Mouse (Mus musculus): ENCODE measurements around the gene Ranbp17. TPM values are rescaled to one million over a fixed set of nuclear protein-coding genes. Genes with fewer than 3 reads are reported as not detected.

Ranbp17 gene
- polyA plus RNA-seq, 1 experiment, result 0.14 TPM

- no peaks in the 10 kb centered on the region for H3K36me3 ChIP-seq (ENCODE audit: control insufficient read depth, insufficient read depth, low read length)
- H3K4me1 ChIP-seq (ENCODE audit: control insufficient read depth, insufficient read depth, insufficient read length), result no peaks in the 10 kb centered on the region
- WGBS, result 91% methylated on average over 8 of the region's 8 CpGs
- no peak for DNase-seq (ENCODE audit: low read depth in 1 of 2, low spot score in 2 of 2)
- no peak overlapping the region for H3K27ac ChIP-seq (ENCODE audit: insufficient read depth, low read length)
- H3K4me3 ChIP-seq (ENCODE audit: extremely low read depth, insufficient read depth, insufficient read length), result no peak overlapping the region
- H3K27me3 ChIP-seq (ENCODE audit: control insufficient read depth, insufficient read depth, low read length), result no peaks in the 10 kb centered on the region
- TF ChIP-seq CTCF (IDR thresholded peaks at IDR 0.05; ENCODE audit: extremely low read depth, insufficient read depth, insufficient read length, insufficient replicate concordance), result no peak
- no peak for TF ChIP-seq POLR2A (IDR thresholded peaks at IDR 0.05; ENCODE audit: low read depth, low read length)
Measured at GRCm38 (mm10) chr11:33226516-33226915, 287.0 kb downstream of the Ranbp17 start.

- Histone ChIP-seq H3K36me3 (ENCODE audit: control insufficient read depth, insufficient read depth, low read length) (no peaks in the 10 kb centered on the region), H3K27me3 (ENCODE audit: control insufficient read depth, insufficient read depth, low read length) (no peaks in the 10 kb centered on the region), H3K27ac (ENCODE audit: insufficient read depth, low read length) (no peak overlapping the region), H3K4me1 (ENCODE audit: control insufficient read depth, insufficient read depth, insufficient read length) (no peaks in the 10 kb centered on the region), H3K4me3 (ENCODE audit: extremely low read depth, insufficient read depth, insufficient read length) (no peak overlapping the region)
- WGBS, result 62% methylated on average over 11 of the region's 11 CpGs
- no peak for TF ChIP-seq CTCF (IDR thresholded peaks at IDR 0.05; ENCODE audit: extremely low read depth, insufficient read depth, insufficient read length, insufficient replicate concordance)
- no peak for TF ChIP-seq POLR2A (IDR thresholded peaks at IDR 0.05; ENCODE audit: low read depth, low read length)
- DNase-seq (ENCODE audit: low read depth in 1 of 2, low spot score in 2 of 2), result no peak
Measured at GRCm38 (mm10) chr11:33221566-33222365, 291.8 kb downstream of the Ranbp17 start.

GRCm38 (mm10) chr11:33220763-33221162 is 292.8 kb downstream of the Ranbp17 start:
- Histone ChIP-seq H3K27ac (ENCODE audit: insufficient read depth, low read length) (no peak overlapping the region), H3K27me3 (ENCODE audit: control insufficient read depth, insufficient read depth, low read length) (no peaks in the 10 kb centered on the region), H3K4me1 (ENCODE audit: control insufficient read depth, insufficient read depth, insufficient read length) (no peaks in the 10 kb centered on the region), H3K4me3 (ENCODE audit: extremely low read depth, insufficient read depth, insufficient read length) (no peak overlapping the region), H3K36me3 (ENCODE audit: control insufficient read depth, insufficient read depth, low read length) (no peaks in the 10 kb centered on the region)
- DNase-seq (ENCODE audit: low read depth in 1 of 2, low spot score in 2 of 2), result no peak
- no peak for TF ChIP-seq POLR2A (IDR thresholded peaks at IDR 0.05; ENCODE audit: low read depth, low read length)
- no peak for TF ChIP-seq CTCF (IDR thresholded peaks at IDR 0.05; ENCODE audit: extremely low read depth, insufficient read depth, insufficient read length, insufficient replicate concordance)
- WGBS, result 89% methylated on average over 7 of the region's 7 CpGs

- Histone ChIP-seq H3K36me3 (ENCODE audit: control insufficient read depth, insufficient read depth, low read length) (no peaks in the 10 kb centered on the region), H3K27ac (ENCODE audit: insufficient read depth, low read length) (no peak overlapping the region), H3K4me1 (ENCODE audit: control insufficient read depth, insufficient read depth, insufficient read length) (no peaks in the 10 kb centered on the region), H3K4me3 (ENCODE audit: extremely low read depth, insufficient read depth, insufficient read length) (no peak overlapping the region), H3K27me3 (ENCODE audit: control insufficient read depth, insufficient read depth, low read length) (no peaks in the 10 kb centered on the region)
- TF ChIP-seq POLR2A (IDR thresholded peaks at IDR 0.05; ENCODE audit: low read depth, low read length), result no peak
- TF ChIP-seq CTCF (IDR thresholded peaks at IDR 0.05; ENCODE audit: extremely low read depth, insufficient read depth, insufficient read length, insufficient replicate concordance), result no peak
- no peak for DNase-seq (ENCODE audit: low read depth in 1 of 2, low spot score in 2 of 2)
- 73% methylated on average over 8 of the region's 8 CpGs for WGBS
Measured at GRCm38 (mm10) chr11:33217384-33218079, 296.0 kb downstream of the Ranbp17 start.

- Histone ChIP-seq H3K4me3 (ENCODE audit: extremely low read depth, insufficient read depth, insufficient read length) (no peak overlapping the region), H3K27ac (ENCODE audit: insufficient read depth, low read length) (no peak overlapping the region), H3K4me1 (ENCODE audit: control insufficient read depth, insufficient read depth, insufficient read length) (no peaks in the 10 kb centered on the region; the same call in 1 of the 2 replicates), H3K27me3 (ENCODE audit: control insufficient read depth, insufficient read depth, low read length) (peaks cover 25% of the 10 kb centered on the region), H3K36me3 (ENCODE audit: control insufficient read depth, insufficient read depth, low read length) (no peaks in the 10 kb centered on the region)
- no peak for DNase-seq (ENCODE audit: low read depth in 1 of 2, low spot score in 2 of 2)
- no peak for TF ChIP-seq POLR2A (IDR thresholded peaks at IDR 0.05; ENCODE audit: low read depth, low read length)
- no peak for TF ChIP-seq CTCF (IDR thresholded peaks at IDR 0.05; ENCODE audit: extremely low read depth, insufficient read depth, insufficient read length, insufficient replicate concordance)
- 78% methylated on average over 2 of the region's 2 CpGs for WGBS
Measured at GRCm38 (mm10) chr11:33207411-33207810, 306.1 kb downstream of the Ranbp17 start.

- H3K27me3 ChIP-seq (ENCODE audit: control insufficient read depth, insufficient read depth, low read length), result peaks cover 42% of the 10 kb centered on the region
- no peak for DNase-seq (ENCODE audit: low read depth in 1 of 2, low spot score in 2 of 2)
Measured at GRCm38 (mm10) chr11:33204966-33205365, 308.6 kb downstream of the Ranbp17 start.

More at GRCm38 (mm10) chr11:33204966-33205365, 308.6 kb downstream of the Ranbp17 start:
- peaks cover 3% of the 10 kb centered on the region; the same call in 1 of the 2 replicates for H3K4me1 ChIP-seq (ENCODE audit: control insufficient read depth, insufficient read depth, insufficient read length)
- 24% methylated on average over 3 of the region's 3 CpGs for WGBS
- TF ChIP-seq POLR2A (IDR thresholded peaks at IDR 0.05; ENCODE audit: low read depth, low read length) (no peak), CTCF (IDR thresholded peaks at IDR 0.05; ENCODE audit: extremely low read depth, insufficient read depth, insufficient read length, insufficient replicate concordance) (no peak)
- H3K27ac ChIP-seq (ENCODE audit: insufficient read depth, low read length), result no peak overlapping the region
- no peaks in the 10 kb centered on the region for H3K36me3 ChIP-seq (ENCODE audit: control insufficient read depth, insufficient read depth, low read length)
- no peak overlapping the region for H3K4me3 ChIP-seq (ENCODE audit: extremely low read depth, insufficient read depth, insufficient read length)

Data from spleen, adult 2 months (tissue).